20 mouse cellular contexts compared by ENCODE assay signal in the genomic region with DNA sequence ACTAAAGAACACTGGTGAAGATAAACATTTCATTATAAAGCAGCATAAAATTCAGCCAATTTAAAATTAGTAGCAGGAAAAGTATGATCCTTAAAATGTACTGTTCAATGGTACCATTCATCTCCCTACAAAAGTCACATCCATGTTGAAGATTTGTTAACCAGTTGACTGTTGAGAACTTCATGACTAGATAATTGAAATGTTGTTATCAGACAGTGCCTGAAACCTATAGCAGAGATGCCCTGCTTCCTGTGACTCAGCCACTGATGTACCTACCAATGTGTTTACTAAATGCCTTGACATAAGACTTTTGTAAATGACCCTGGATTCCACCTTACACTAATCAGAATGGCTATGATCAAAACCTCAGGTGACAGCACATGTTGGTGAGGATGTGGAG.
A peak's percentile ranks its signal among the peaks of the same experiment; 100 is the strongest.
DNase-seq lines count a peak whose midpoint lies in the region; ATAC-seq and TF ChIP-seq lines count a peak whose summit lies in the region.
"Had no signal": no experiment of that assay in that cellular context is flagged by ENCODE, and none has a peak within 500 bp of the region (broad histone marks: within the 10 kb centered on the region; RNA-seq: fewer than 3 reads in every experiment).

No protein-coding gene starts in this region.

- TF ChIP-seq POLR2A in MEL (IDR thresholded peaks at IDR 0.05; ENCODE audit: control insufficient read depth in 1 of 2, insufficient read depth in 1 of 2, low read depth in 1 of 2, low read length in 2 of 2, poor library complexity in 1 of 2): no peak

- no peaks in the 10 kb centered on the region; the same call in 1 of the 2 replicates for H3K79me2 ChIP-seq in MEL (ENCODE audit: control insufficient read depth, insufficient read depth, low read length, poor library complexity)

- no peaks in the 10 kb centered on the region for H3K9me3 ChIP-seq in heart, embryonic 12.5 days (replicated peaks)
- no peaks in the 10 kb centered on the region for H3K9me3 ChIP-seq in MEL (replicated peaks; ENCODE audit: insufficient read depth, low read length)

- no peak for ATAC-seq in heart, embryonic 12.5 days (ENCODE audit: insufficient number of reproducible peaks, low FRiP score)
- ATAC-seq: activated CD4-positive, CD25-positive, alpha-beta regulatory T cell, adult 4 months; CD4-positive, CD25-positive, alpha-beta regulatory T cell, adult 4 months; Patski had no signal

- DNase-seq in heart, adult 11 months: peak; percentile 56
- DNase-seq in MEL (ENCODE audit: low read depth, low spot score): peak; percentile 41
- no peak for DNase-seq in lung, postnatal 25 days (ENCODE audit: low spot score)
- DNase-seq: adrenal gland, adult 2 months; adrenal gland, adult 8-10 months; adrenal gland, postnatal 10 days; adrenal gland, postnatal 14 days; adrenal gland, postnatal 25 days; adrenal gland, postnatal 36 days; B cell, adult 2 months; cerebellum, adult 11 months; cerebellum, adult 11-12 months; cerebellum, adult 18-20 months; cerebellum, adult 2 months had no signal

- no peak for TF ChIP-seq CTCF in MEL (IDR thresholded peaks at IDR 0.05 in 2 of 3, conservative IDR thresholded peaks at IDR 0.05 in 1 of 3; ENCODE audit: control insufficient read depth in 1 of 3, insufficient read depth in 1 of 3, low read depth in 2 of 3, low read length in 3 of 3, poor library complexity in 1 of 3, severe bottlenecking in 1 of 3)

- TF ChIP-seq RAD21 in MEL (IDR thresholded peaks at IDR 0.05; ENCODE audit: low read depth, low read length): no peak

- H3K4me3 ChIP-seq in heart, embryonic 12.5 days: no peak overlapping the region
- H3K4me3 ChIP-seq in MEL (ENCODE audit: control insufficient read depth in 1 of 2, insufficient read depth in 1 of 2, low read depth in 2 of 2, low read length in 2 of 2): no peak overlapping the region

- H3K27me3 ChIP-seq in heart, embryonic 12.5 days (replicated peaks): no peaks in the 10 kb centered on the region
- no peaks in the 10 kb centered on the region for H3K27me3 ChIP-seq in MEL (ENCODE audit: control insufficient read depth in 1 of 2, insufficient read depth in 2 of 2, low read length in 2 of 2)
- H3K27me3 ChIP-seq: CH12.LX, Patski had no signal

- H3K27ac ChIP-seq in heart, embryonic 12.5 days (ENCODE audit: poor library complexity, severe bottlenecking): no peak overlapping the region
- no peak overlapping the region for H3K27ac ChIP-seq in MEL (ENCODE audit: control insufficient read depth, low read depth, low read length)

- peak; percentile 78 to 81 for TF ChIP-seq EP300 in MEL (IDR thresholded peaks at IDR 0.05; ENCODE audit: low read depth in 1 of 2, low read length in 2 of 2)

- no peak overlapping the region for H3K9ac ChIP-seq in heart, embryonic 12.5 days
- H3K9ac ChIP-seq in MEL (ENCODE audit: control insufficient read depth, low read depth, low read length, poor library complexity, severe bottlenecking): no peak overlapping the region

- H3K4me1 ChIP-seq in heart, embryonic 12.5 days (replicated peaks): no peaks in the 10 kb centered on the region
- peaks cover 8 to 13% of the 10 kb centered on the region in 2 experiments for H3K4me1 ChIP-seq in MEL (ENCODE audit: control insufficient read depth in 1 of 2, insufficient read depth in 2 of 2, low read length in 2 of 2)

- no peak overlapping the region for H3K4me2 ChIP-seq in heart, embryonic 12.5 days

- H3K36me3 ChIP-seq in heart, embryonic 12.5 days: no peaks in the 10 kb centered on the region
- H3K36me3 ChIP-seq in MEL (ENCODE audit: control insufficient read depth in 1 of 2, insufficient read depth in 2 of 2, low read length in 2 of 2): peaks cover 0 to 20% of the 10 kb centered on the region in 2 experiments; a peak in 2 of 4 replicates
- H3K36me3 ChIP-seq: G1E had no signal

TF ChIP-seq in MEL, 35 proteins besides CTCF, POLR2A, EP300 and RAD21:
- peak; percentile 54; the same call in 1 of the 2 replicates for TF ChIP-seq MYB (IDR thresholded peaks at IDR 0.05; ENCODE audit: low read depth, low read length)
- TF ChIP-seq GATA1 (IDR thresholded peaks at IDR 0.05; ENCODE audit: low read depth, low read length): peak; percentile 55
- TF ChIP-seq USF1 (IDR thresholded peaks at IDR 0.05; ENCODE audit: low read depth, low read length): no peak
- peak; percentile 66; the same call in 1 of the 2 replicates for TF ChIP-seq TCF12 (IDR thresholded peaks at IDR 0.05; ENCODE audit: low read depth, low read length)
- TF ChIP-seq MAX (IDR thresholded peaks at IDR 0.05; ENCODE audit: low read length): no peak
- TF ChIP-seq ZNF384 (IDR thresholded peaks at IDR 0.05; ENCODE audit: low read depth, low read length): no peak
